Mouse (Mus musculus) adrenal gland, postnatal 14 days (tissue): Measurements from ENCODE around the gene Ptrh2. TPM values are rescaled to one million over a fixed set of nuclear protein-coding genes. Genes with fewer than 3 reads are reported as not detected.

Experiments used
- DNase-seq: peaks from one replicate; pipeline ENCODE4 v3.0.0; 2021; ENCODE audit warnings: mixed read lengths
- total RNA-seq: library from RNA; stranded (reverse); gene quantifications from 2 replicates; pipeline ENCODE4 v1.2.3, GENCODE M21; 2021

Gene Ptrh2
- total RNA-seq, 1 experiment from 2014 or later: 16.4 TPM

- DNase-seq: no peak
Measured at GRCm38 (mm10) chr11:86668169-86668568, 15.6 kb upstream of the Ptrh2 start.

GRCm38 (mm10) chr11:86671041-86671675 is 12.6 kb upstream of the Ptrh2 start:
- no peak for DNase-seq

GRCm38 (mm10) chr11:86672772-86673171 is 11.0 kb upstream of the Ptrh2 start:
- no peak for DNase-seq

GRCm38 (mm10) chr11:86675520-86675919 is 8.3 kb upstream of the Ptrh2 start:
- no peak for DNase-seq

GRCm38 (mm10) chr11:86678957-86679356 is 4.8 kb upstream of the Ptrh2 start:
- no peak for DNase-seq

- no peak for DNase-seq
Measured at GRCm38 (mm10) chr11:86680729-86681128, 3.1 kb upstream of the Ptrh2 start.

- DNase-seq: no peak
Measured at GRCm38 (mm10) chr11:86681423-86681822, 2.4 kb upstream of the Ptrh2 start.

GRCm38 (mm10) chr11:86682861-86683260 is 924 bp upstream of the Ptrh2 start:
- DNase-seq: no peak

- no peak for DNase-seq
Measured at GRCm38 (mm10) chr11:86684126-86685012, 584 bp downstream of the Ptrh2 start.

- no peak for DNase-seq
Measured at GRCm38 (mm10) chr11:86685366-86685765, 1.6 kb downstream of the Ptrh2 start.

GRCm38 (mm10) chr11:86690383-86690782 is 6.6 kb downstream of the Ptrh2 start:
- no peak for DNase-seq

GRCm38 (mm10) chr11:86691482-86691881 is 7.7 kb downstream of the Ptrh2 start:
- no peak for DNase-seq

- DNase-seq: no peak
Measured at GRCm38 (mm10) chr11:86691956-86692355, 8.2 kb downstream of the Ptrh2 start.

GRCm38 (mm10) chr11:86692546-86692945 is 8.8 kb downstream of the Ptrh2 start:
- no peak for DNase-seq

- no peak for DNase-seq
Measured at GRCm38 (mm10) chr11:86695461-86695860, 11.7 kb downstream of the Ptrh2 start.

GRCm38 (mm10) chr11:86701151-86701550 is 17.4 kb downstream of the Ptrh2 start:
- no peak for DNase-seq

GRCm38 (mm10) chr11:86714606-86715005 is 30.8 kb downstream of the Ptrh2 start:
- no peak for DNase-seq

- DNase-seq: no peak
Measured at GRCm38 (mm10) chr11:86717306-86718065, 33.7 kb downstream of the Ptrh2 start.

GRCm38 (mm10) chr11:86718369-86718768 is 34.6 kb downstream of the Ptrh2 start:
- no peak for DNase-seq

- DNase-seq: no peak
Measured at GRCm38 (mm10) chr11:86719390-86719789, 35.6 kb downstream of the Ptrh2 start.

- DNase-seq: no peak
Measured at GRCm38 (mm10) chr11:86724004-86724403, 40.2 kb downstream of the Ptrh2 start.

GRCm38 (mm10) chr11:86724982-86725381 is 41.2 kb downstream of the Ptrh2 start:
- peak; percentile 39 for DNase-seq

- no peak for DNase-seq
Measured at GRCm38 (mm10) chr11:86725607-86726006, 41.8 kb downstream of the Ptrh2 start.
